Mouse (Mus musculus) heart, postnatal 4 days (tissue): Measurements from ENCODE around the gene Msh6. TPM values are rescaled to one million over a fixed set of nuclear protein-coding genes. Genes with fewer than 3 reads are reported as not detected.
"Not testable (repeated sequence)": the region's sequence is repeated elsewhere in the genome, so short reads cannot be mapped to it uniquely, and the experiment has no call there.

Experiments used
- DNase-seq: peaks from one replicate; pipeline ENCODE4 v3.0.0; 2021
- total RNA-seq, 2 experiments: library from RNA; stranded (reverse); gene quantifications; 2 replicates each; pipeline ENCODE4 v1.2.3; 2021

The Msh6 gene
- total RNA-seq: 10 to 100 TPM; 20.9 to 21.8 TPM

GRCm38 (mm10) chr17:87974629-87975228, at the start of gene Msh6:
TSS of gene Msh6 (plus strand) at chr17:87975062.
- peak; percentile 86 for DNase-seq

GRCm38 (mm10) chr17:87934326-87934725, 40.5 kb upstream of the Msh6 start:
- no peak for DNase-seq

GRCm38 (mm10) chr17:87934736-87935135, 40.1 kb upstream of the Msh6 start:
- no peak for DNase-seq

GRCm38 (mm10) chr17:87936156-87936555, 38.7 kb upstream of the Msh6 start:
- no peak for DNase-seq

GRCm38 (mm10) chr17:87948965-87949584, 25.8 kb upstream of the Msh6 start:
- peak; percentile 86 for DNase-seq

GRCm38 (mm10) chr17:87954618-87955124, 20.2 kb upstream of the Msh6 start:
- DNase-seq: not testable (repeated sequence)

- no peak for DNase-seq
Observed at GRCm38 (mm10) chr17:87957096-87957840, 17.6 kb upstream of the Msh6 start.

- no peak for DNase-seq
Observed at GRCm38 (mm10) chr17:87958283-87958682, 16.6 kb upstream of the Msh6 start.

- not testable (repeated sequence) for DNase-seq
Observed at GRCm38 (mm10) chr17:87959406-87959805, 15.5 kb upstream of the Msh6 start.

- not testable (repeated sequence) for DNase-seq
Observed at GRCm38 (mm10) chr17:87959931-87960330, 14.9 kb upstream of the Msh6 start.

GRCm38 (mm10) chr17:87963081-87964075, 11.5 kb upstream of the Msh6 start:
- no peak for DNase-seq

- not testable (repeated sequence) for DNase-seq
Observed at GRCm38 (mm10) chr17:87968483-87968926, 6.4 kb upstream of the Msh6 start.

- not testable (repeated sequence) for DNase-seq
Observed at GRCm38 (mm10) chr17:87971696-87972591, 2.9 kb upstream of the Msh6 start.

- DNase-seq: no peak
Observed at GRCm38 (mm10) chr17:87972856-87973255, 2.0 kb upstream of the Msh6 start.

- DNase-seq: no peak
Observed at GRCm38 (mm10) chr17:87973261-87974167, 1.3 kb upstream of the Msh6 start.

- peak; percentile 66 for DNase-seq
Observed at GRCm38 (mm10) chr17:87975229-87975853, 479 bp downstream of the Msh6 start.

- no peak for DNase-seq
Observed at GRCm38 (mm10) chr17:87976154-87976806, 1.4 kb downstream of the Msh6 start.

- not testable (repeated sequence) for DNase-seq
Observed at GRCm38 (mm10) chr17:87976927-87977326, 2.1 kb downstream of the Msh6 start.

- DNase-seq: not testable (repeated sequence)
Observed at GRCm38 (mm10) chr17:87979696-87980095, 4.8 kb downstream of the Msh6 start.
